Mouse (Mus musculus) left cerebral cortex, adult 8-10 months (tissue): ENCODE data around the gene 9930022D16Rik. TPM values are rescaled to one million over a fixed set of nuclear protein-coding genes. Genes with fewer than 3 reads are reported as not detected.

Experiments
- DNase-seq, 2 experiments: peaks; one replicate each; pipeline ENCODE4 v3.0.0; 2022; ENCODE audit warnings: low spot score in 2 of 2
- total RNA-seq, 4 experiments: library from RNA; stranded (reverse); gene quantifications; 2 replicates each; pipeline ENCODE4 v1.2.4; 2022

9930022D16Rik gene
- total RNA-seq, 4 experiments from 2014 or later = not detected

GRCm38 (mm10) chr11:109416709-109417420 lies 3.1 kb downstream of the 9930022D16Rik start:
- DNase-seq = no peak

DNA sequence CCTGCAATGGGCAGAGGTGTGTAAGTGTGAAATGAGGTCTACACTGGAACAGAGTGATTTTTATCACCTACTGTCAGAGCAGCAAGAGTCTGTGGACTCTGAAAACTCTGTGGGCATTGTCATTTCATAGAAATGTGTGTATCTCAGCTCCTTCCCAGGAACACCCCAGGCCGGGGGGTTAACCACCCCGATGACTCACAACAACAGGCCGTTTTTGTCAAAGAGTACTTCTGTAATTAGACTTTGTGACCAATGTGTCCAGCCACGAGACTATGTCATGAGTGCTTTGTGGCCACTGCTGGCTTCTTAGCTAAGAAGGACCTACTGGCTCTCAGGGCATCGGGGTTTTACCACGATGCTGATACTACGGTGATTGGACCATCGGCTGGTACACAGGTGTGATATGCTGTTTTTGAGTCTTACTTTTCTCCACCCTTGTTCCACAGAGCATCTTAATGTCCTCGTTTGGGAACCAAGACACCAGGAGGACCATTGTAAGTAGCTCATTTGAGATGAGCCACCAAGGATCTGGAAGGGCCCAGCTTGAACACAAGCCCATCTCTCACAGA lies 3.8 kb downstream of the 9930022D16Rik start:
- no peak for DNase-seq

GRCm38 (mm10) chr11:109419461-109419860 lies 5.7 kb downstream of the 9930022D16Rik start:
- no peak for DNase-seq

GRCm38 (mm10) chr11:109419961-109420566 lies 6.3 kb downstream of the 9930022D16Rik start:
- DNase-seq = no peak

DNA sequence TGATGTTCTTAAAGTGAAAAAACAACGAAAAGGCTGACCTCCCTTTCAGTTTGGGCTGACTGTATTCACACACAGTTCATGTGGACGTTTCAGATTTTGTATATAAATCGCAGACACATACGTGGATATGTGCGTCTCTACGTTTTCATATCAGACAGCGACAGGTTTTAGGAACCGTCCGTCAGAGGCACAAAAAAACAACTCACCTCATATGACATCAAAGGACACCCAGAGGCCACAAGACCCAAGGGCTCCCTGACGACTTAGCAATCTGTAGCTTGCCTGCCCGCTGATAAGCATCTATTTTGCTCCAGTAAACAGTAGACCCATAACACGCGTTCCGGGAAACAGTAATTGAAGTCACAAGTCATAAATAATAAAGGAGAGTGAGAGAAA lies 6.8 kb downstream of the 9930022D16Rik start:
- DNase-seq = no peak

DNA sequence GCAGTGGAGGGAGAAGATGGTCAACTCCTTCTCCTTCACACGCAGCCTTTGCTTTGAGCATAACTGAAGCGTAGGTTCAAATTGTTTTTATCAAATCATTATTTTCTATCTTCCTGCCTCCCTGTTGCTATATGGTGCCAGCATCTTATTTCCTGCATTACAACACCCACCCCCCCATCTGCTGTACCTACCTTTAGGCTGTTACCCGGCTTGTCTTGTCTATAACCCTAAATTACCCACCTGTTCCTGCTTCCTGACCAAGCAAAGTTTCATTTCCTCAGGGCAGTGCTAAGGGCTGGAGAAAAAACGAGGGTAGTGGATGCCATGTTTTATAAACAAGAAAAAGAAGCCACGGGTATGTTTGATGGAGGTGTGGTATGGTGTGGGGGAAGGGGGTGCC lies 7.5 kb downstream of the 9930022D16Rik start:
- DNase-seq = no peak

GRCm38 (mm10) chr11:109422263-109422662 lies 8.5 kb downstream of the 9930022D16Rik start:
- no peak for DNase-seq

- DNase-seq = no peak
Observed at GRCm38 (mm10) chr11:109423294-109423693, 9.6 kb downstream of the 9930022D16Rik start.

GRCm38 (mm10) chr11:109425392-109426271 lies 11.9 kb downstream of the 9930022D16Rik start, which contains the start of gene Amz2:
Amz2 (plus strand) TSS chr11:109425946.
- peak; percentile 97 for DNase-seq

- no peak for DNase-seq
Observed at GRCm38 (mm10) chr11:109426272-109426586, 12.5 kb downstream of the 9930022D16Rik start.

- no peak for DNase-seq
Observed at GRCm38 (mm10) chr11:109427353-109427752, 13.6 kb downstream of the 9930022D16Rik start.

DNA sequence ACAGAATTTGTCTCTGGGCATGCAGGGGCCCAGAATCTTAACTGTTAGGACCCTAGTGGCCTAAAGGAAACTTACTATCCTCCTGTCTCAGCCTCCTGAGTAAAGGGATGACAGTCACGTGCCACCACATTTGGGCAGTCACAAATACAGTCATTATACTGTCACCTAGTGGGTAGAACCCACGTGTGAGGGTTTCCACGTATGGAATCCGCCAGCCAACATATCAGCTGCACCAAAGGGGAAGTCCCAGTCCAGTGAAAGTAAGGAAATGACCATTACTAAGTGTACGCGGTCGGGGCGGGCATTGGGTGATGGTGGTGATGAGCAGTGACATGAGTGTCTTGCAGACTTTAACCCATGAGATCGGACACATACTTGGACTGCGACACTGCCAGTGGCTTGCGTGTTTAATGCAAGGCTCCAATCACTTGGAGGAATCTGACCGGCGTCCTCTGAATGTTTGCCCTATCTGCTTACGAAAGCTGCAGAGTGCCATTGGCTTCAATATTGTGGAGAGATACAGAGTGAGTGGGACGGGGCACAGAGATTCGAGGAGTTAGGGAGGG lies 20.6 kb downstream of the 9930022D16Rik start:
- no peak for DNase-seq

- no peak for DNase-seq
Observed at GRCm38 (mm10) chr11:109436889-109437288, 23.2 kb downstream of the 9930022D16Rik start.

DNA sequence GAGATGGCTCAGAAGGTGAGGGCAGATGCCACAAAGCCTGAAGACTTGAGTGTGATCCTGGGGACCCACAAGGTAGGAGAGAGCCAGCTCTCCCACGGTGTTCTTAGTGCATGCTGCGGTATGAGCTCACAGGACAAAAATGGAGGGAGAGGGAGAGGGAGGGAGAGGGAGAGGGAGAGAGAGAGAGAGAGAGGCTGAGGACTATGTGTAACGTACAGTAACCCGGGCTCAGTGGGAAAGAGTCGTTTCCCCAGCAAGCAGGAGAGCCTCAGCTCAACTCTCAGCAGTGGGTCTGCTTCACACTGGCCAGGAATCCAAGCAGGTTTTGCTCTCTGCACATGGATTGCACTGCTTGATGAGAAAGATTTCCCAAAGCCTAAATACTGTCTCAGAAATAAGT lies 25.5 kb downstream of the 9930022D16Rik start:
- DNase-seq = no peak

DNA sequence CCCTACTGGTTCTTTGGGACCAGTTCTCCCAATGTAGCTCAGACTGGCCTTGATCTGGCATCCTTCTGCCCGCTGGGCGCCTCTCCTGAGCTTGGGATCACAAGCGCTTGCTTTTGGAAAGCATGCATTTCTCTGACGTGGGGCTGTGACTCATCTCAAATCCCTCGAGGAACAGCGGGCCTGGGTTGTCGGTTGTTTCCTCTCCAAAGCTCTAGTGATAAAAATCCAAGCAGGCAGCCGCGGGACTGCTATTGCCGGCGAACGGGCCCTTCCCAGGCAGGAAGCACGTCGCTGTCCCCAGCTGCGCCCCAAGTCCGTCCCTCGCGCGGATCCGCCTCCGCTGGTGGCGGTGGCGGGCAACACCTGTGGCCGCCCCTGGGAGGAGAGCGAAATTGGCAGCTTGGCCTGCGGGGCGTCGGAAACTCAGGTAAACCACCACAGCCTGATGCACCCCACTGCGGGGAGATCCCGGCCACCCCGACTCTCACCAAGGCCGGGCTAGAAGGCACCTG lies 26.2 kb downstream of the 9930022D16Rik start:
- DNase-seq = peak; percentile 29 to 39

DNA sequence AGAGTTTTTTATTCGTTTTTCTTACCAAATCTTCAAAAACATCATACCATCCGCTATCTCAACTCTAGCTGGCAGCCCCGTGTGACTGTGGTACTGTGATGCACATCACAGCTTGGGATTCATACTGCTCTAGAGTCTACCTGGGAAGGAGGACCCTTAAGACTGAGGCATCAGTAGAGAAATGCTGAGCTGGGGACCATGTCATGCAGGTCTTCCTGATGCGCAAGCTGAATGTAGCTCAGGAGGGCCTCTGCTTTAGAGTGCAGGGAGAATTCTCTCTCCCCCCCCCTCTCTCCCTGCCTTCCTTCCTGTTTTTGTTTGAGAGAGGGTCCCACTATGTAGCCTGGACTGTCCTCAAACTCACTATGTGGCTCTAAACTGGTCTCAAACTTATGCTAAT lies 26.9 kb downstream of the 9930022D16Rik start:
- no peak for DNase-seq

DNA sequence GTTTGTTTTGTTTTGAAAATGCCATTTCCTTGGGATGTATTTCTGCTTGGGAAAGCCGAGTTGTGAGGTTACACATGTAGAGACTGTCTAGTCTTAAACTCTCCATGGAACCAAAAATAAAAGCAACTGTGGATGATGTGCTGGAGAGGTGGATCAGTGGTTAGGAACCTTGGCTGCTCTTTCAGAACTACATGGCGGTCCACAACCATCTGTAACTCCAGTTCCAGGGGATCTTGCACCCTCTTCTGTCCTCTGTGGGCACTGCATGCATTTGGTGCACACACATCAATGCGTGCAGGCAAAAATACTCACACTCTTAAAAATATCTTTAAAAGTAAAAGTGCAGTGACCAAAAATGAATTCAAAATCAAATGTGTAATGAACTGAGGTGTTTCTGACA lies 27.4 kb downstream of the 9930022D16Rik start:
- no peak for DNase-seq

DNA sequence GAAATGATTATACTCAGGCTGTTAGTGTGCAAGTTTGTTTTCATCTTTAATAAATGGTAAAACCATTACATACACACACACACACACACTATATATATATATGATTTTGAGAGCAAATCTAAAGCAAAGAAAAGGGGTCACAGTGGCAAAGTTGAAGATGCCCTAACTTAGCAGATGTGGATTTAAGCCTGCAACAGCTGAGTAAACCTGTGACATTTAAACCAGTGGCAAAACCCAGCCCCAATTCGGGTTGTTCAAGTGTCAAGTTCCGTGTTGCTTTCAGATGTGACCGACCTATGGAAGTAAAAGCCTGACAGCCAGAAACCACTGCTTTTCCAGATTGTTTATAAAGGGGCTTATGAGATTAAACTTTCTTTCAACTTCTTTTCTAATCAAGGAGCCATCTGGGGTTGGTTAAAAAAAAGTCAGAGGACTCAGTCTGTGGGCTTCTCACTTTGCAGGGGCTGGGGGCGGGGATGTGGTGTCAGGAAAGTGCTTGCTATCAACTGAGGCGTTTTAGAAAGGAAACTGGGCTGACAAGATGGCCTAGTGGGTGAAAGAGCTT lies 28.5 kb downstream of the 9930022D16Rik start:
- DNase-seq = no peak

DNA sequence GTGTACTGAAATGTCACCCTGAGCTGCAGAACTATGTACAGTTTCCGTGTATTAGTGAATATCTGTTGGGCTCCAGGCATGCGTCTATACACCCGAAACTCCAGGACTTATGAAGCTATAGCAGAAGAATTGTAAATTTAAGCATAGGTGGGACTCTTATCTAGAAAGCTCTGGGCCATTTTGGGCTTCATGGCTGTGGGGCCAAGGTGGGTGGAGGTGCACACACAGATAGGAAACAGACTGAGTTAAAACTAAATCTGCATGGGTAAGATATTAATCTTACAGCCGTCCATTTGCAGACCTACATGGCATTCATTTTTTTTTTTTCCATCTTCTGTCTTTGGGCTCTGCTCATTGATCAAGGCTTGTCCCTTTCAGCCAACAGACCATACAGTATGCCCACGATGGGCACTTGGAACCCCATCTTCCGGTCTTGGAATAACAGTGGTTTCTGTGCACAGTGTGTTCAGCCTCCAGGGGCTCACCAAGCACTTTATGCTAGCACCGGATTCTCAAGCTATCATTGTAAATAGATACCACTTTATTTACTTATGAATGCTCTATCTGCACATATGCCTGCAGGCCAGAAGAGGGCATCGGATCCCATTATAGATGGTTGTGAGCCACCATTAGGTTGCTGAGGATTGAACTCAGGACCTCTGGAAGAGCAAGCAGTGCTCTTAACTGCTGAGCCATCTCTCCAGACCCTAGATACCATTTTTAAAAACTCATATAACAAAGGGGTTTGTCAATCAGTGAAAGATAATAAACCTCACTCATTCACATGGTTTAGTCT lies 29.9 kb downstream of the 9930022D16Rik start:
- no peak for DNase-seq

DNA sequence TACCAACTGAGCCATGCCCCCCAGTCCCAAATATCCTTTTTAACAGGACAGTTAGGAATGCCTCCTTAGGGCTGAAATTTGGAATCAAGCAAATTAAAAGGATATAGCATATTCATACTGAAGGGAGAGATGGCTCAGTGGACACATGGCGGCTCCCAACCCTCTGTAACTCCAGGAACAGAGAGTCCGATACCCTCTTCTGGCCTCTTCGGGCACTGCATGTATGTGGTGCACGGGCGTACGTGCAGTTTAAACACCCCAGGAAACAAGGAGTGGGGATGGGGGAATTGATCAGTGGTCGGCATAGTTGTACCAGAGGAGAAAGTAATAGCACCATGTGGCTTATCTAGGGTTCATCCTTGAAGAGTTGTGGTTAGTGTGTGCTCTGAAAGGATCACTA lies 30.9 kb downstream of the 9930022D16Rik start:
- DNase-seq = no peak
